Mouse (Mus musculus): ENCODE results near the gene Rtl5.
A peak's percentile ranks its signal among the peaks of the same experiment; 100 is the strongest.

The Rtl5 gene

GRCm38 (mm10) chrX:102066134-102066533 lies 5.0 kb downstream of the Rtl5 start:
- DNase-seq (ENCODE audit: low spot score in 2 of 2): peak; percentile 40 to 64

- DNase-seq (ENCODE audit: low spot score in 2 of 2): no peak
Observed at GRCm38 (mm10) chrX:102065213-102065775, 5.8 kb downstream of the Rtl5 start.

- DNase-seq (ENCODE audit: low spot score in 2 of 2): no peak
Observed at GRCm38 (mm10) chrX:102064062-102064461, 7.0 kb downstream of the Rtl5 start.

GRCm38 (mm10) chrX:102060891-102061290 lies 10.2 kb downstream of the Rtl5 start:
- no peak for DNase-seq (ENCODE audit: low spot score in 2 of 2)

- no peak for DNase-seq (ENCODE audit: low spot score in 2 of 2)
Observed at GRCm38 (mm10) chrX:102060243-102060642, 10.9 kb downstream of the Rtl5 start.

- DNase-seq (ENCODE audit: low spot score in 2 of 2): peak in 1 of 2 experiments; percentile 53
Observed at GRCm38 (mm10) chrX:102059437-102059836, 11.7 kb downstream of the Rtl5 start.

- no peak for DNase-seq (ENCODE audit: low spot score in 2 of 2)
Observed at GRCm38 (mm10) chrX:102054009-102054408, 17.1 kb downstream of the Rtl5 start.

GRCm38 (mm10) chrX:102053371-102053770 lies 17.7 kb downstream of the Rtl5 start:
- DNase-seq (ENCODE audit: low spot score in 2 of 2): no peak

- DNase-seq (ENCODE audit: low spot score in 2 of 2): no peak
Observed at GRCm38 (mm10) chrX:102051225-102051624, 19.9 kb downstream of the Rtl5 start.

- DNase-seq (ENCODE audit: low spot score in 2 of 2): no peak
Observed at GRCm38 (mm10) chrX:102050552-102050951, 20.6 kb downstream of the Rtl5 start.

GRCm38 (mm10) chrX:102042386-102042785 lies 28.7 kb downstream of the Rtl5 start:
- no peak for DNase-seq (ENCODE audit: low spot score in 2 of 2)

GRCm38 (mm10) chrX:102041562-102041961 lies 29.5 kb downstream of the Rtl5 start:
- DNase-seq (ENCODE audit: low spot score in 2 of 2): no peak

GRCm38 (mm10) chrX:102037506-102037905 lies 33.6 kb downstream of the Rtl5 start:
- no peak for DNase-seq (ENCODE audit: low spot score in 2 of 2)

GRCm38 (mm10) chrX:102036866-102037361 lies 34.2 kb downstream of the Rtl5 start:
- peak in 1 of 2 experiments; percentile 19 for DNase-seq (ENCODE audit: low spot score in 2 of 2)

- DNase-seq (ENCODE audit: low spot score in 2 of 2): peak in 1 of 2 experiments; percentile 15
Observed at GRCm38 (mm10) chrX:102035671-102036070, 35.4 kb downstream of the Rtl5 start.

- no peak for DNase-seq (ENCODE audit: low spot score in 2 of 2)
Observed at GRCm38 (mm10) chrX:102033566-102033965, 37.5 kb downstream of the Rtl5 start.

GRCm38 (mm10) chrX:102032431-102032830 lies 38.7 kb downstream of the Rtl5 start:
- no peak for DNase-seq (ENCODE audit: low spot score in 2 of 2)

- DNase-seq (ENCODE audit: low spot score in 2 of 2): peak in 1 of 2 experiments; percentile 61
Observed at GRCm38 (mm10) chrX:102031851-102032250, 39.3 kb downstream of the Rtl5 start.

GRCm38 (mm10) chrX:102024976-102025375 lies 46.1 kb downstream of the Rtl5 start:
- no peak for DNase-seq (ENCODE audit: low spot score in 2 of 2)

GRCm38 (mm10) chrX:102019471-102020240 lies 51.4 kb downstream of the Rtl5 start:
- no peak for DNase-seq (ENCODE audit: low spot score in 2 of 2)

- no peak for DNase-seq (ENCODE audit: low spot score in 2 of 2)
Observed at GRCm38 (mm10) chrX:102018890-102019289, 52.2 kb downstream of the Rtl5 start.

GRCm38 (mm10) chrX:102017213-102017923 lies 53.7 kb downstream of the Rtl5 start:
- no peak for DNase-seq (ENCODE audit: low spot score in 2 of 2)

All from spleen, postnatal 10 days (tissue).